In the genomic region with DNA sequence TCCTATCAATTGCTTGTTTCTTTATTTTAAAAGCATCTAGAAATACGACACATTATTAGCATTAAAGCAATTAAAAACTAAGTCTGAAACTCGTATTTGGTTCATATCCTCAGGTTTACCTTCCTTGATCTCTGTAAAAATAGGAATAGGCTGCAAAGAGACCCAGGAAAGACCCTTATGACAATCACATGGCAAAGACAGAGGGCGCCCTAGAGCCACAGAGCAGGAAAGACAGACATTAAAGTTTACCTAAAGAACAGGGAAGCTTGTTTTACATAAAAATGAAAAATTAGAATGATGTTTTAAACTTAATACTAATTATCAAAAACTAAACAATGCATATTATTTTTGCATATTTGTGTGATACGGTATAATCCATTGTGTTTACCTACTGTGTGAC, we compare ENCODE assay signal across 11 mouse cellular contexts.
DNase-seq lines count a peak whose midpoint lies in the region; ATAC-seq lines count a peak whose summit lies in the region.
"Had no signal": no experiment of that assay in that cellular context is flagged by ENCODE, and none has a peak within 500 bp of the region (broad histone marks: within the 10 kb centered on the region; RNA-seq: fewer than 3 reads in every experiment).

No protein-coding gene starts in this region.

- ATAC-seq in activated CD4-positive, CD25-positive, alpha-beta regulatory T cell, adult 4 months, result no peak
- ATAC-seq in hindbrain, embryonic 13.5 days (ENCODE audit: low FRiP score), result no peak

- 0 out of 2 replicates have a peak, but pooled peaks cover 4% of the 10 kb centered on the region for H3K4me1 ChIP-seq in hindbrain, embryonic 13.5 days (replicated peaks)
- H3K4me1 ChIP-seq: limb, embryonic 15.5 days had no signal

- peak; percentile 14 for DNase-seq in gastrocnemius, adult 18-20 months (ENCODE audit: low spot score)
- no peak for DNase-seq in gastrocnemius, adult 8-10 months (ENCODE audit: low spot score in 2 of 2)
- peak; percentile 39 for DNase-seq in left cerebral cortex, postnatal 4 days
- DNase-seq in left cerebral cortex, adult 8-10 months (ENCODE audit: low spot score in 2 of 2), result no peak
- DNase-seq in ES-CJ7 (ENCODE audit: low read depth, low spot score), result peak; percentile 4
- peak; percentile 17 for DNase-seq in kidney, postnatal 14 days

- intact Hi-C loops in left cerebral cortex, postnatal 4 days (cut with DNase I), result no loop called here

- H3K36me3 ChIP-seq in hindbrain, embryonic 13.5 days, result no peaks in the 10 kb centered on the region
- H3K36me3 ChIP-seq: forebrain, embryonic 10.5 days; limb, embryonic 15.5 days had no signal

- no peak overlapping the region for H3K9ac ChIP-seq in hindbrain, embryonic 13.5 days
- H3K9ac ChIP-seq: limb, embryonic 15.5 days had no signal

- WGBS in hindbrain, embryonic 13.5 days, result 68% methylated on average over 4 of the region's 4 CpGs

- no peak overlapping the region for H3K4me2 ChIP-seq in hindbrain, embryonic 13.5 days
- H3K4me2 ChIP-seq: limb, embryonic 15.5 days had no signal

- H3K27ac ChIP-seq in hindbrain, embryonic 13.5 days, result no peak overlapping the region
- H3K27ac ChIP-seq: forebrain, embryonic 10.5 days; limb, embryonic 15.5 days had no signal

- no peaks in the 10 kb centered on the region; the same call in none of the 2 replicates for H3K9me3 ChIP-seq in hindbrain, embryonic 13.5 days
- H3K9me3 ChIP-seq: forebrain, embryonic 10.5 days; limb, embryonic 15.5 days had no signal

- no peak overlapping the region for H3K4me3 ChIP-seq in hindbrain, embryonic 13.5 days
- H3K4me3 ChIP-seq: forebrain, embryonic 10.5 days; limb, embryonic 15.5 days; myocyte had no signal

- no peaks in the 10 kb centered on the region for H3K27me3 ChIP-seq in hindbrain, embryonic 13.5 days
- H3K27me3 ChIP-seq: limb, embryonic 15.5 days had no signal

Comparison
In these comparisons a context has a peak if more than half of its experiments do, and no peak if none do; other contexts are left out.
1. DNase-seq: peak in gastrocnemius, adult 18-20 months (single experiment), left cerebral cortex, postnatal 4 days (single experiment), ES-CJ7 (single experiment) and kidney, postnatal 14 days (single experiment); none in gastrocnemius, adult 8-10 months (0 of 2) and left cerebral cortex, adult 8-10 months (0 of 2).